Mouse (Mus musculus) ES-Bruce4 (cell line): ENCODE measurements around the gene Kcnk15. TPM values are rescaled to one million over a fixed set of nuclear protein-coding genes. Genes with fewer than 3 reads are reported as not detected.

Source experiments
- H3K27ac ChIP-seq: 2 replicates; pipeline ENCODE4 v1.5.1; 2012; ENCODE audit warnings: low read length, inconsistent platforms; ENCODE audit not compliant: insufficient read depth
- H3K27me3 ChIP-seq: 2 replicates; pipeline ENCODE4 v1.6.1; 2012; ENCODE audit warnings: mild to moderate bottlenecking, low read length, inconsistent platforms; ENCODE audit not compliant: control insufficient read depth, poor library complexity, insufficient read depth, severe bottlenecking
- H3K36me3 ChIP-seq: 2 replicates; pipeline ENCODE4 v1.6.1; 2012; ENCODE audit warnings: inconsistent platforms, mild to moderate bottlenecking, low read length, moderate library complexity; ENCODE audit not compliant: control insufficient read depth, poor library complexity, insufficient read depth, severe bottlenecking
- H3K4me1 ChIP-seq: one replicate; pipeline ENCODE4 v1.8.1; 2011; ENCODE audit warnings: low read length; ENCODE audit not compliant: control insufficient read depth, insufficient read depth
- H3K4me3 ChIP-seq: 2 replicates; pipeline ENCODE4 v1.5.1; 2011; ENCODE audit warnings: low read depth, mild to moderate bottlenecking, low read length
- H3K9ac ChIP-seq: 2 replicates; pipeline ENCODE4 v1.6.1; 2012; ENCODE audit warnings: low read depth, mild to moderate bottlenecking, inconsistent platforms; ENCODE audit not compliant: poor library complexity, severe bottlenecking
- H3K9me3 ChIP-seq: replicated peaks from 2 replicates; pipeline ENCODE4 v1.6.1; 2012; ENCODE audit warnings: mild to moderate bottlenecking, low read length, inconsistent platforms; ENCODE audit not compliant: control insufficient read depth, poor library complexity, insufficient read depth, severe bottlenecking
- CTCF ChIP-seq: IDR thresholded peaks from one replicate; pipeline ENCODE4 v1.8.1; 2011; ENCODE audit warnings: low read depth, low read length
- EP300 ChIP-seq: IDR thresholded peaks from 2 replicates; pipeline ENCODE4 v1.6.1; 2011; ENCODE audit warnings: low read depth, low read length; ENCODE audit not compliant: insufficient read depth
- POLR2A ChIP-seq: IDR thresholded peaks from one replicate; pipeline ENCODE4 v1.8.1; 2011; ENCODE audit warnings: low read length; ENCODE audit not compliant: insufficient read depth
- polyA plus RNA-seq: library from polyadenylated mRNA; stranded (reverse); fragments of >200 nt; gene quantifications from 2 replicates; pipeline ENCODE4 v1.2.4, GENCODE M21; 2011; ENCODE audit warnings: low read depth; ENCODE audit not compliant: missing spikeins, insufficient read depth, insufficient read length

Gene Kcnk15
- polyA plus RNA-seq, 1 experiment: not detected

- no peaks in the 10 kb centered on the region for H3K4me1 ChIP-seq
- H3K27me3 ChIP-seq: no peaks in the 10 kb centered on the region
- no peak overlapping the region for H3K27ac ChIP-seq
- TF ChIP-seq EP300 (no peak), CTCF (no peak), POLR2A (no peak)
- no peak overlapping the region for H3K9ac ChIP-seq
- no peaks in the 10 kb centered on the region for H3K36me3 ChIP-seq
- H3K9me3 ChIP-seq: no peaks in the 10 kb centered on the region
- H3K4me3 ChIP-seq: no peak overlapping the region
Measured at GRCm38 (mm10) chr2:163895156-163895555, 41.7 kb downstream of the Kcnk15 start.

GRCm38 (mm10) chr2:163897026-163897425 is 43.6 kb downstream of the Kcnk15 start:
- Histone ChIP-seq H3K9me3 (no peaks in the 10 kb centered on the region), H3K36me3 (no peaks in the 10 kb centered on the region), H3K27ac (no peak overlapping the region), H3K9ac (no peak overlapping the region), H3K27me3 (no peaks in the 10 kb centered on the region), H3K4me1 (no peaks in the 10 kb centered on the region), H3K4me3 (no peak overlapping the region)
- TF ChIP-seq CTCF (no peak), POLR2A (no peak), EP300 (no peak)

GRCm38 (mm10) chr2:163897988-163898535 is 44.6 kb downstream of the Kcnk15 start:
- H3K4me1 ChIP-seq: no peaks in the 10 kb centered on the region
- no peaks in the 10 kb centered on the region for H3K27me3 ChIP-seq
- H3K36me3 ChIP-seq: no peaks in the 10 kb centered on the region
- no peaks in the 10 kb centered on the region for H3K9me3 ChIP-seq
- H3K4me3 ChIP-seq: no peak overlapping the region
- H3K9ac ChIP-seq: no peak overlapping the region
- TF ChIP-seq CTCF (no peak), EP300 (no peak), POLR2A (no peak)
- H3K27ac ChIP-seq: no peak overlapping the region

- H3K4me1 ChIP-seq: peaks cover 2% of the 10 kb centered on the region
- no peaks in the 10 kb centered on the region for H3K9me3 ChIP-seq
- H3K36me3 ChIP-seq: no peaks in the 10 kb centered on the region
- TF ChIP-seq CTCF (no peak), EP300 (no peak), POLR2A (no peak)
- no peak overlapping the region for H3K4me3 ChIP-seq
- H3K27me3 ChIP-seq: no peaks in the 10 kb centered on the region
- H3K27ac ChIP-seq: no peak overlapping the region
- H3K9ac ChIP-seq: no peak overlapping the region
Measured at GRCm38 (mm10) chr2:163899910-163900411, 46.5 kb downstream of the Kcnk15 start.

GRCm38 (mm10) chr2:163901043-163901442 is 47.6 kb downstream of the Kcnk15 start:
- Histone ChIP-seq H3K9ac (no peak overlapping the region), H3K27me3 (no peaks in the 10 kb centered on the region), H3K9me3 (no peaks in the 10 kb centered on the region), H3K27ac (no peak overlapping the region), H3K4me1 (peaks cover 2% of the 10 kb centered on the region), H3K36me3 (no peaks in the 10 kb centered on the region), H3K4me3 (no peak overlapping the region)
- TF ChIP-seq CTCF: no peak
- no peak for TF ChIP-seq POLR2A
- TF ChIP-seq EP300: no peak

GRCm38 (mm10) chr2:163902448-163902847 is 49.0 kb downstream of the Kcnk15 start:
- Histone ChIP-seq H3K4me1 (peaks cover 2% of the 10 kb centered on the region), H3K4me3 (no peak overlapping the region), H3K9ac (no peak overlapping the region), H3K36me3 (no peaks in the 10 kb centered on the region), H3K27me3 (no peaks in the 10 kb centered on the region), H3K9me3 (no peaks in the 10 kb centered on the region), H3K27ac (no peak overlapping the region)
- TF ChIP-seq EP300 (no peak), CTCF (no peak), POLR2A (no peak)
